Mouse (Mus musculus): ENCODE results near the gene Auts2. TPM values are rescaled to one million over a fixed set of nuclear protein-coding genes. Genes with fewer than 3 reads are reported as not detected.
A peak's percentile ranks its signal among the peaks of the same experiment; 100 is the strongest.

Gene Auts2
- polyA plus RNA-seq, 1 experiment from 2014 or later, result 57.8 TPM

DNA sequence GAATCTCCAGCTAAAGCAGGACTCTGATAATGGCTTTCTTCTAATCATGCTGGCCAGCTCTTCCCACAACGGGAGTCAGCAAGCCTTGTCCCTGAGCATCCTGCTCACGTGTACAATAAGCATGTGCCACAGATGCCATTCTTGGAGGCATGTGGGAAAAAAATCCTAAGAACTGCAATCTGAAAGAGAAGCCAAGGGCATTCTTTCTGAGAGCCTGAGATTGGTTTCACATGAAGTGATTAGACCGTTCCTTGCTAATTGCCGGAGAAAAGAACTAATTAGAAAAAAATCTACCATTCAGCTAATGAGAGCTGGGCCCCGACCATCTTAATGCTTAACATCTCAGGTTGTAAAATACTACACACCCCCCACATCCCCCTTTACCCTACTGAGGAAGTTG, 677.9 kb downstream of the Auts2 start:
- no peak overlapping the region for H3K27ac ChIP-seq

DNA sequence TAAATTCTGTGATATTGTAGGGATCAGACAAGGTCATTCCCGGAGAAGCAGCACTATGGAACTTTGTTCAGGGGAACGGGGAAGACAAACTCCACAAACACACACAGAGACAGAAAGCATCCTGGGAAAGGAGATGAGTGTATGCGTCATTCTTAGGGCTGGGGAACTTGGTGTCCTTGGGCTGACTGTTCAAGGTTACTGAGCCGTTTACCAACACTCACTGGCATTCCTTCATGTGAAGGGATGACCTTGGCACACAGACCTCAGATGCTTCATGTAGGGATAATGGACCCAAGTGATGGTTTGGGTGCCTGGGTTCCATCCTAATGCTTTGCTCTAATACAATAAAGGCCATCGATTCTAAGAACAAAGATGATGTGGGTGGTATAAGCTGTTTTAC, 685.2 kb downstream of the Auts2 start:
- H3K4me1 ChIP-seq, result peaks cover 59% of the 10 kb centered on the region
- WGBS, result 94% methylated on average over 5 of the region's 5 CpGs
- no peaks in the 10 kb centered on the region for H3K36me3 ChIP-seq
- H3K27me3 ChIP-seq (ENCODE audit: low read depth, poor library complexity, severe bottlenecking), result peaks cover 12% of the 10 kb centered on the region
- DNase-seq (ENCODE audit: low spot score), result no peak
- no peak overlapping the region for H3K4me3 ChIP-seq
- H3K9me3 ChIP-seq (replicated peaks), result no peaks in the 10 kb centered on the region
- no peak overlapping the region for H3K27ac ChIP-seq

More for the DNA sequence above, 677.9 kb downstream of the Auts2 start:
- Histone ChIP-seq H3K36me3 (no peaks in the 10 kb centered on the region), H3K4me3 (no peak overlapping the region), H3K9me3 (replicated peaks) (no peaks in the 10 kb centered on the region), H3K4me1 (peaks cover 28% of the 10 kb centered on the region), H3K27me3 (ENCODE audit: low read depth, poor library complexity, severe bottlenecking) (no peaks in the 10 kb centered on the region)
- no peak for DNase-seq (ENCODE audit: low spot score)
- WGBS, result 54% methylated on average over 5 of the region's 5 CpGs

DNA sequence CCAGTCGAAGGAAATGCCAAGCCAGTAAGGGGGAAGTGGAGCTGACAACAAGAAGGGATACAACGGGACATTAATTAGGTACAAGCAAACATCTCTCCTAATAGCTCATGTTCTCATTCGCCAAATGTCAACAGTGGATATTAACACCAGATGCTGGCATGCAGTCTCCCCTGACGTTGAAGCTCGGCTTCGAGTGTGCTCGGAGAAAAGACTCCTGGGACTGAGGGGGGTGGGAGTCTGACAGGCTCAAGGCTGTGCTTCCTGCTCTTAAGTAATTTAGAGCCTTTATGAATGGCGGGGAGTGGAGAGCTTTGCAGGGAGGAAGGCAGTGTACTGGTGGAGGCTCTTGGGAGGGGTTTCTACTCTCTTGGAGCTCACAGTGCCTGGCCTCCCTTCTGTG, 687.8 kb downstream of the Auts2 start:
- H3K9me3 ChIP-seq (replicated peaks), result no peaks in the 10 kb centered on the region
- 2% methylated on average over 8 of the region's 8 CpGs for WGBS
- no peaks in the 10 kb centered on the region for H3K36me3 ChIP-seq
- peak overlapping the region; percentile 46; the same call in 1 of the 2 replicates for H3K27ac ChIP-seq
- no peak overlapping the region for H3K4me3 ChIP-seq
- DNase-seq (ENCODE audit: low spot score), result peak; percentile 78
- peaks cover 12% of the 10 kb centered on the region for H3K27me3 ChIP-seq (ENCODE audit: low read depth, poor library complexity, severe bottlenecking)
- peaks cover 80% of the 10 kb centered on the region for H3K4me1 ChIP-seq

DNA sequence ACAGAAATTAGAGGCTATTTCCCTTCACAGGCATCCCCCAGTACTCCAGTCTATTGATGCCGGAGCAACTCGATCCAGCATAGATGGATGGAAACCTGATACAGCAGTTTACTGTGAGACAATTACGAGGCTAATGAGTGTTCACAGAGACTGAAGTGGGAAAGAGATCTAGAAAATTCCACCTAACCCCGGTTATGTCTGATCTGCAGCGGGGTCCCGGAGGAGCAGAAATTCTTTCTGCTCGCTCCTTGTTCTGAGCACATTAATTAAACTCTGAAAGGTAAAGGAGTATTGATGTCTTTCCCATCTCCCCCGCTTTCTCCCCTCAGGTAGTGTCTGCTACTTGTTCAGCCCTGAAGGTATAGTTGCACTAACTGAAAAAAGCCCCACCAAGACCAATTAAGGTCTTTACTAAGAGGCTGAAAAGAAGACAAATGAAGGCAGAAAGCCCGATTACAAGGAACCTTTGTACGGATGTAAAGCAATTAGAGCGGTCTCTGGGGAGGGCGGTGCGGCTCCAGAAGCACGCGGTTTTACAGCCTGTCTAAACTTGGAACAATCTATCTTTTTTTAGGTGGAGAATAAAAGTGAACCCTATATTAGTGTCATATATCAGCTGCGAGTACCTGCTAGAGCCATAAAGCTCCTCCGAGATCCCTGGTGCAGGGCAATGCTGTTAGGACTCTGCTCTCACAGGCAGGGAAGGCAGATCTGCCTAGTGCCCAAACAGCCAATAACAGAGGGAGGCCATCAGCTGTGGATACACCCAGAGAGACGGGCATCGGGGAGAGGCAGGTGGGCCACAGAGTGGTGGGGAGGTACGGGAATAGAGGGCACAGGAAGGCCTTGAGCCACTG, 691.3 kb downstream of the Auts2 start:
- Histone ChIP-seq H3K27me3 (ENCODE audit: low read depth, poor library complexity, severe bottlenecking) (peaks cover 16% of the 10 kb centered on the region), H3K27ac (peak overlapping the region; percentile 51), H3K4me1 (peaks cover 74% of the 10 kb centered on the region), H3K4me3 (peak overlapping the region; percentile 1), H3K36me3 (no peaks in the 10 kb centered on the region), H3K9me3 (replicated peaks) (no peaks in the 10 kb centered on the region)
- DNase-seq (ENCODE audit: low spot score), result peak; percentile 70
- WGBS, result 13% methylated on average over 20 of the region's 20 CpGs

DNA sequence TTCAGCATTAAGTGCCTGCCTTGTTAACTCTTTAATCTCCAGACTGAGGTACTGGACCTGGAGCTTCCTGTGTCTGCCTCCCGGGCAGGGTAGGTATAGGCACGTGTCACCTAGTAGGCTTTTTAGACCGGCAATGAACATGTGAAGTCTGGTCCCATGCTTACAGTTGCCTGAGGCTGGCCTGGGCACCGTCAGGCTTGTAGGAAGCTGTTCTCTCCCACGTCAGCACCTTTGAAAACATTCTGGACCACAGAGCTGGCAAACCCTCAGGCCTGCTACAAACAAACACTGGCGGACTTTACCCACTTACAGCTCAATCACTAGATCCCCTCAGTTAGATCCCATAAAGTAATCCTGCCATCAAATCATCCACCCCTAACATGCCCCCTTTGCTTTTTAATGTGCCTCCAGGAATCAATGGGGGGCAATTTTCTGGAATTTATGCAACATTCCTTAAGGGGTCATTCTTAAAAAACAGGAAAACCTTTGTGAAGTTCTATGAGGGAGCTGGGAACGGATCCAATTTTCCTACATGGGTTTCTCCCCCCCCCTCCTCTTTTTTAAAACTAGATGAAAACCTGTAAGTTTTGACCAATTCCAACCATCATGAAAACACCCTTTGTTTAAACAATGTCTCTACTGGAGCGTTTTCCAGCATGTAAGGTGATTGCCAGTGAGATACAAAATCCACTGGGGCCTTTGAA, 692.4 kb downstream of the Auts2 start:
- H3K27ac ChIP-seq, result peak overlapping the region; percentile 51
- no peaks in the 10 kb centered on the region for H3K9me3 ChIP-seq (replicated peaks)
- H3K27me3 ChIP-seq (ENCODE audit: low read depth, poor library complexity, severe bottlenecking), result peaks cover 26% of the 10 kb centered on the region
- DNase-seq (ENCODE audit: low spot score), result no peak
- WGBS, result 59% methylated on average over 8 of the region's 8 CpGs
- H3K36me3 ChIP-seq, result no peaks in the 10 kb centered on the region
- no peak overlapping the region for H3K4me3 ChIP-seq
- peaks cover 64% of the 10 kb centered on the region for H3K4me1 ChIP-seq

DNA sequence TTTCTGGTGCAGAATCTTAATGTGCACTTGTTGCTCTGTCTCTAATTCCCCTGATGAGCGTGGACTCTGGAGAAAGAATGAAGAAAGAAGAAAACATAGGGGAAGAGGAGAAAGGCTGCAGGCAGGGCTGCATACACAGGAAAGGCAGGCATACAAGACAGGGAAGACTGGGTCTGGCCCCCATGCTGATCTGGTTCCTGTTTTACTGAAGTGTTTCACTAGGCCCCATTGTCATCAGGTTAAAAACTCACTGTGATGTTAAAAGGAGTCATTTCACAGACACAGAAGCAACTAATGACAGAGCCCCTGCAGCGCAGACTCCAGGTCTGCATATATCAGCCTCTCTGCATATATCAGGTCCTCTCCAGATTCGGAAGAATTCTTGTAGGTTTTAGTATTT, 693.5 kb downstream of the Auts2 start:
- H3K27me3 ChIP-seq (ENCODE audit: low read depth, poor library complexity, severe bottlenecking), result peaks cover 29% of the 10 kb centered on the region
- 81% methylated on average over 3 of the region's 3 CpGs for WGBS
- no peaks in the 10 kb centered on the region for H3K9me3 ChIP-seq (replicated peaks)
- H3K4me3 ChIP-seq, result no peak overlapping the region
- no peaks in the 10 kb centered on the region for H3K36me3 ChIP-seq
- DNase-seq (ENCODE audit: low spot score), result no peak
- H3K27ac ChIP-seq, result no peak overlapping the region
- peaks cover 53% of the 10 kb centered on the region for H3K4me1 ChIP-seq

DNA sequence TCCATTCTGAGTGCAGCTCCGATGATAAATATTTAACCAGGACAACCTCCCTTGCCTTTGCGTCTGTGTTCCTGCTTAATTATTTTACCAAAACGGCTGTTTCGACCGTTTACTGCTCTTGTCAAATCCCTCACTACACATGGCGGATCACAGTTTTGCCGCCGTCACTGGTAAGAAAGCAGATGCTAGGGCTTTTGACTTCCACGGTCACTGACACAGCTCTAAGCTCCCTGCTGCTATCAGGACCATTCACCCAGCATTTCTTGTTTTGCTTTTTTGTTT, 698.7 kb downstream of the Auts2 start:
- WGBS, result 71% methylated on average over 9 of the region's 9 CpGs
- DNase-seq (ENCODE audit: low spot score), result no peak
- Histone ChIP-seq H3K9me3 (replicated peaks) (no peaks in the 10 kb centered on the region), H3K4me3 (no peak overlapping the region), H3K4me1 (peaks cover 32% of the 10 kb centered on the region), H3K27ac (no peak overlapping the region), H3K27me3 (ENCODE audit: low read depth, poor library complexity, severe bottlenecking) (peaks cover 41% of the 10 kb centered on the region), H3K36me3 (no peaks in the 10 kb centered on the region)

DNA sequence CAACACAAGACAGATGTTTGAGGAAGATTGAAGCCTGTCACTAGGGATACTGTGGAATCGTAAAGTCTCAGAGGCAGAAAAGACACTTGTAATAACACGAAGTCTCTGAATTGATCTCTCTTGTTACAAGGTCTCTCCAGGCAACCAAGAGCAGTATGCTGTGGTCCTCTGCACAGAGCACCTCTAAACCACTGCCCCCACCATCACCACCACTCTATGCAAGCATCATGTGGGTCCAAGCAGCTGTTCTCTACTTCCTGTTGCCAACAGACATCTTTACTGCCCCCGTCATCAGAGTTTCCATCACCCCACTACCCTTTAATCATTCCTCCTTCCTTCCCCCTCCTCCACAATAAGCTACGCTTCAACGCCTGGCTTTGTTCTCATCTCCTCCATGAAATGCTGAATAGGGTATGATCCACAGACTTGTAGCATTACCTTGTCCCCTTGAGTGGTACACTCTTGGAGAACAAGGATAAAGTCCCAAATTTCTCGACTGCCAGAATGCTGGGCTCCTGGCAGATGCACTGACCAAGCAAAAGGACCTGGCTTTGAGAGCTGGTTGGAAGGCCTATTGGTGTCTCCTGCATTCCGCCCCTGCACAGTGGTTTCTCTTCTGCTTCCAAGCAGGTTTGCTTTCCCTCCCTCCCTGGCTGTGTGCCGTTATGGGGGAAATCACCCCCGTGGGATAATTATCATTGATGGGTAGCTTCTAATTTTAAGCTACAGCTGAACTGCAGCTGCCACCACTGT, 699.2 kb downstream of the Auts2 start:
- DNase-seq (ENCODE audit: low spot score), result no peak
- WGBS, result 65% methylated on average over 9 of the region's 9 CpGs
- Histone ChIP-seq H3K27me3 (ENCODE audit: low read depth, poor library complexity, severe bottlenecking) (peaks cover 39% of the 10 kb centered on the region), H3K9me3 (replicated peaks) (no peaks in the 10 kb centered on the region), H3K36me3 (no peaks in the 10 kb centered on the region), H3K27ac (no peak overlapping the region), H3K4me1 (peaks cover 32% of the 10 kb centered on the region), H3K4me3 (no peak overlapping the region)

DNA sequence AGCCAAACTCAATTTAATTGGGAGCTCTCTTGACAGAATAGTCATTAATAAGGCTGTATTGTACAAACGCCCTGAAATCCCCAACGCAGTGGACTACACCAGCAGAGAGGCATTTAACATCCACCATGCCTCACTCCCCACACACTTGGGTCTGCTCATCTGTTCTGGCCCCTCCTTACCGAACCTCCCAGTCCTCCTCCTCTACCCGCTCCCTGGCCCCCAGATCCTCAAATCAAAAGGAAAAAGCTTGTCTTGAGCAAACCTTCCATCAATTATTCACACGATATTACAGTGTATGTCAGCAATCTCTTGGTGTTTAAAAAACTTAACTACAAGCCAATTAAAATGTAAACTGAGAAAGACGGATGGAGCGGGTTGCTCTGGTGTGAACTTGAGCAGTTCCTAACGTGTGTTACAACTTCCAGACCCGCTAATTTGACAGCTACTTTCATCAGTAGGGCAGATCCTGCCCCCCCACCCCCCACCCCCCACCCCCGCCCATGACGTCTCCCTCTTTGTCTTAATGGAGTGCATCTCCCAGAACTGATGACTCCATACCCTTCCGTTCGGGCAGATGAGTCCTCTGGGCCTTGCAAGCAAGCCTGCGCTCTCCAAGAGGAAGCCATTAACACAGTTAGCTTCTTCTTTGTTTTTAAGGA, 703.4 kb downstream of the Auts2 start:
- 33% methylated on average over 14 of the region's 14 CpGs for WGBS
- H3K9me3 ChIP-seq (replicated peaks), result no peaks in the 10 kb centered on the region
- no peak for DNase-seq (ENCODE audit: low spot score)
- 0 out of 2 replicates have a peak, but pooled peaks cover 12% of the 10 kb centered on the region for H3K27me3 ChIP-seq (ENCODE audit: low read depth, poor library complexity, severe bottlenecking)
- peaks cover 48% of the 10 kb centered on the region for H3K4me1 ChIP-seq
- H3K27ac ChIP-seq, result no peak overlapping the region
- no peak overlapping the region for H3K4me3 ChIP-seq
- H3K36me3 ChIP-seq, result no peaks in the 10 kb centered on the region

DNA sequence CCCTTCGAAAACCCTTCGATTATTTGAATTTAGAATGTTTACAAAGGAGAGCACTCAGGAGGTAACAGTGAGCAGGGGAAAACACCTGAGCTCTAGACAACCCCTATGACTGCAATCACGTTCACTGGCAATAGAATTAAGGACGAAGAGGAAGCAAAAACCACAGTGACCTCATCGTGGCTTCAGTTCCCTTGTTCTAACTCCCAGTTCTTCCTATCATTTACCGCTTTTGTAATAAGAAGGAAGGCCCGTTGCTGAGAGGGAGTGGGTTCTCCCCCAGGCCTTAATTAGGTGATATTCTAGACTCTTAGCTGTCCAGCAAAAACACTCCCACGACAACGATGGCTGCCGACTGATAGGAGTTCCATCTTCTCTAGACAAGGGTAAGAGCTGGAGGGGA, 704.1 kb downstream of the Auts2 start:
- no peaks in the 10 kb centered on the region for H3K36me3 ChIP-seq
- H3K4me3 ChIP-seq, result no peak overlapping the region
- H3K27ac ChIP-seq, result no peak overlapping the region
- WGBS, result 80% methylated on average over 10 of the region's 10 CpGs
- DNase-seq (ENCODE audit: low spot score), result no peak
- H3K27me3 ChIP-seq (ENCODE audit: low read depth, poor library complexity, severe bottlenecking), result 0 out of 2 replicates have a peak, but pooled peaks cover 13% of the 10 kb centered on the region
- H3K4me1 ChIP-seq, result peaks cover 42% of the 10 kb centered on the region
- H3K9me3 ChIP-seq (replicated peaks), result no peaks in the 10 kb centered on the region

DNA sequence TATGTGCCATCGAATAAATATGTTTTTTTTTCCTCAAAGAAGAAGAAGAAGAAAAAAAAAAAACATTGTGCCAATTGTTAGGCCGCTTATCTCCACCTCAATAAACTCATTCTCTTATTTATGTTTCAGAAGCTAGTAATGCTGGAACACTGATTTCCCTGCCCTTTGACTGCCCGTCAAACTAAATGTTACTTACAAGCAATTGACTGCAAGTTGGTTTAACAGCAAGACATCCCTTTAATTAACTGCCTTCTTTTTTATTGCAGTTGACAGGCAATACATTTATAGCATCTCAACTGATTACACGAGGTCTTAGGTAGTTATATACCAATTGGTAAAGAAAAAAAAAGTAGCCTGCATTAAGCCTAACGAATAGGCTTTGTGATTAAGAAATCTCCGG, 705.1 kb downstream of the Auts2 start:
- Histone ChIP-seq H3K36me3 (no peaks in the 10 kb centered on the region), H3K4me3 (no peak overlapping the region), H3K9me3 (replicated peaks) (no peaks in the 10 kb centered on the region), H3K27me3 (ENCODE audit: low read depth, poor library complexity, severe bottlenecking) (0 out of 2 replicates have a peak, but pooled peaks cover 22% of the 10 kb centered on the region), H3K4me1 (peaks cover 42% of the 10 kb centered on the region), H3K27ac (no peak overlapping the region)
- 44% methylated on average over 6 of the region's 6 CpGs for WGBS
- DNase-seq (ENCODE audit: low spot score), result no peak

DNA sequence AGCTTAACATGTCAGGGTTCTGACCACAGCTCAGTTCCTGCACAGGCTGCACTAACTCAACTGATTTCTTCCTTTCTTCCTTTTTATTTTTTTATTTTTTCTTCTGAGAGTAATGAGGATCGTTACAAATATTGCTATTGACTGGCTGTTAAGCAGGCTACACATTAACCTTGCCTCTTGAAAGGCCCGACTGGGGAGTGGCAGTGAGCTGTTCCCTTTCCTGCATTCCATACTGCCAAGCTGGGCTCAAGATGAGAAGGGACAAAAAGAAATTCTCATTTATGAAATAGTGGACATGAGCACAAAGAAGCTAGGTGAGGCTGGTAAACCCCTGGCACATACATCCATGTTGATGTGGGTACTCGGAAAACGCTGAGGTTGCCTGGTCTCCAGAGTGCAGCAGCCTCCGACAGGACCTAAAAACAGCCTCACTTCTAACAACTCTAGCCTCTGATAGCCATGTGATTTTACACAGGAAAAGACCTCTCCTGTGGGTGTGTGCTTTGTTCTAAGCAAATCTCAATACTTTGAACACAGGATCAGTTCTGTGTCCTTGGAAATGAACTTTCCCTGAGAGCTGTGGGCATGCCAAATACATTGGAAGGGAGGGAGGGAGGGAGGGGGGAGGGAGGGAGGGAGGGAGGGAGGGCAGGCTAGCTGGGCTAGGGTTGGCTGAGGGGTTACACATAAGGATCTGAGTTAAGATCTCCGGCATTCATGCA, 707.0 kb downstream of the Auts2 start:
- DNase-seq (ENCODE audit: low spot score), result no peak
- no peaks in the 10 kb centered on the region for H3K9me3 ChIP-seq (replicated peaks)
- H3K27ac ChIP-seq, result no peak overlapping the region
- WGBS, result 73% methylated on average over 6 of the region's 6 CpGs
- H3K4me3 ChIP-seq, result no peak overlapping the region
- no peaks in the 10 kb centered on the region for H3K36me3 ChIP-seq
- H3K4me1 ChIP-seq, result peaks cover 45% of the 10 kb centered on the region
- H3K27me3 ChIP-seq (ENCODE audit: low read depth, poor library complexity, severe bottlenecking), result 0 out of 2 replicates have a peak, but pooled peaks cover 15% of the 10 kb centered on the region
